Mouse (Mus musculus) heart, embryonic 16.5 days (tissue): ENCODE measurements around the gene Marveld2. TPM values are rescaled to one million over a fixed set of nuclear protein-coding genes. Genes with fewer than 3 reads are reported as not detected.

ENCODE experiments used
- ATAC-seq: fragments of 200-750 bp; cut with Nextera tagmentation; replicated peaks from 2 replicates; pipeline ENCODE4 v1.8.0; 2017; ENCODE audit warnings: moderate number of reproducible peaks; ENCODE audit not compliant: insufficient read depth, low FRiP score; ENCODE audit errors: extremely low read depth
- H3K27ac ChIP-seq: fragments of 300-500 bp; sonication (generic); 2 replicates; pipeline ENCODE4 v1.5.1; 2014; ENCODE audit warnings: mild to moderate bottlenecking, low read length, control low read depth, moderate library complexity
- H3K27me3 ChIP-seq: fragments of 300-500 bp; sonication (generic); 2 replicates; pipeline ENCODE4 v1.6.1; 2014; ENCODE audit warnings: low read length, mixed read lengths; ENCODE audit not compliant: control insufficient read depth, insufficient read depth
- H3K36me3 ChIP-seq: fragments of 300-500 bp; sonication (generic); 2 replicates; pipeline ENCODE4 v1.6.1; 2014; ENCODE audit not compliant: control insufficient read depth, insufficient read depth
- H3K4me1 ChIP-seq: fragments of 300-500 bp; sonication (generic); 2 replicates; pipeline ENCODE4 v1.6.1; 2014; ENCODE audit warnings: low read length, mixed read lengths; ENCODE audit not compliant: control insufficient read depth, insufficient read depth
- H3K4me2 ChIP-seq: fragments of 300-500 bp; sonication (generic); 2 replicates; pipeline ENCODE4 v1.6.1; 2014; ENCODE audit warnings: low read depth, mild to moderate bottlenecking, control low read depth, low read length
- H3K4me3 ChIP-seq: fragments of 300-500 bp; sonication (generic); 2 replicates; pipeline ENCODE4 v1.5.1; 2014; ENCODE audit warnings: mild to moderate bottlenecking, control low read depth, low read length
- H3K9ac ChIP-seq: fragments of 300-500 bp; sonication (generic); 2 replicates; pipeline ENCODE4 v1.6.1; 2014; ENCODE audit warnings: low read length, control low read depth
- H3K9me3 ChIP-seq: fragments of 300-500 bp; sonication (generic); replicated peaks from 2 replicates; pipeline ENCODE4 v1.6.1; 2016; ENCODE audit warnings: low read length; ENCODE audit not compliant: control insufficient read depth
- WGBS: fragments of 180-500 bp; shearing (Covaris S2); extraction: QIAGEN DNeasy Blood & Tissue Kit; methylation state at CpG from one replicate; pipeline ENCODE4 v1.1.7; 2014; 5-methylcytosine and 5-hydroxymethylcytosine counted together
- polyA plus RNA-seq: library from polyadenylated mRNA; unstranded; fragments of >200 nt; fragmentation: Nextera tagmentation; extraction: Ambion mirVana; gene quantifications from 2 replicates; pipeline ENCODE4 v1.2.1, GENCODE M21; 2015

The Marveld2 gene
- polyA plus RNA-seq, 1 experiment from 2014 or later = 1.7 TPM

DNA sequence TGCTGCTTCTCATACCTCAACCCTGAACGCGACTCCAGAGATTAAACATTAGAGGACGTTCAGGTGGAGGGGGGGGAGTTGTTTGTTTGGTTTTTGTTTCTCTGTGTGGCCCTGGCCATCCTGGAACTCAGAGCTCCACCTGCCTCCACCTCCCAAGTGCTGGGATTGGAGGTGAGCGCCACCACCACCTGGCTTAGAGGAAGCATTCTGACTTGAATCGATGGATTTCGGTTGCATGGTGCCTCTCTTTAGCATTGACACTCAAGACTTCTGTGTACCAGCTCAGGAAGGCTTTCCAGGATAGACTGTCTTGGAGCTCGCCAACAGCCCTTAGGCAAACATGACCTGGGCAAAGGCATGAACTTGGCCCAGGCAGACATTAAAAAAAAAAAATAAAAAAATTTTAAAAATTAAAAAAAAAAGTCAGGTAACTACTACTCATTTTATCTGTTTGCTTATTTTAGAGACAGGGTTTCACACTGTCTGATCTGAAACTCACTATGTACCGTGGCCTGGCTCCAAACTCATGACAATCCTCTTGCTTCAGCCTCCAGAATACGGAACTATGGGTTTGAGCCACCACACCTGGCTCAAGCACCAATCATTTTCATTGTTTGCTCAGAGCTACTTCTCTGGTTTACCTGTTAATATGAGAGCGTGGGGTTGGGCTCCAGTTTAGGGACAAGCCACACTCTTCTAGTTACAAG is 13.6 kb downstream of the Marveld2 start:
- 88% methylated on average over 10 of the region's 10 CpGs for WGBS
- H3K27ac ChIP-seq = no peak overlapping the region
- H3K36me3 ChIP-seq = no peaks in the 10 kb centered on the region
- no peaks in the 10 kb centered on the region for H3K27me3 ChIP-seq
- no peak overlapping the region for H3K4me2 ChIP-seq
- no peak overlapping the region for H3K4me3 ChIP-seq
- H3K9ac ChIP-seq = no peak overlapping the region
- no peaks in the 10 kb centered on the region for H3K4me1 ChIP-seq
- no peak for ATAC-seq
- H3K9me3 ChIP-seq = peaks cover 5% of the 10 kb centered on the region; the same call in 1 of the 2 replicates

DNA sequence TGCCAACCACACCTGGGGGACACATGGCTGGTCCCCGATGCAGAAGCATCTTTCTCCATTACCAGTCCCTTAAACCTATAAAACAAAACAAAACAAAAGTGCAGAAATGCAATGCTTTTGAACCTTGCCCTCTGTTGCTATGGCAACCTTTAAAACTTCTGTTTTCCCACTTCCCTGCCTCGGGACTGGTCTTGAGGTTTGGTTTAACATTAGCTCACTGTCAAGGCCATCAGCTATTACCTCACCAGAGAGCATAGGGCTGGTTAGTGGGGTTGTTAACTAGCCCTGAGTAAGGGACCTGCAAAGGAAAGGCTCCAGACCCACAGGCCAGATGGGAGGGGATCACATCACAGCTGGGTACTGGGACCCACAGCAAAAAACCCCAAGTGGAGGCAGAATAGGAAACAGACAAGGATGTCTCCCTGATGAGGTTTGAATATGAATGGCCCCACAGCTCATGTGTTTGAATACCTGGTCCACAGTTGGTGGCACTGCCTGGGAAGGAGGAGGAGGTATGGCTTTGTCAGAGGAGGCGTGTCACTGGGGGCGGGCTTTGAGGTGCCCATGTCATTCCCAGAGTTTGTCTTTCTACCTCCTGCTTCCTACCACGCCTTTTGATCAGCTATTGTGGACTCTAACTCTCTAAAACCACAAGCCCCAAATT is 14.4 kb downstream of the Marveld2 start:
- Histone ChIP-seq H3K27me3 (no peaks in the 10 kb centered on the region), H3K4me3 (no peak overlapping the region), H3K36me3 (no peaks in the 10 kb centered on the region), H3K27ac (no peak overlapping the region), H3K9me3 (no peaks in the 10 kb centered on the region), H3K4me1 (no peaks in the 10 kb centered on the region), H3K4me2 (no peak overlapping the region), H3K9ac (no peak overlapping the region)
- WGBS = 78% methylated on average over 5 of the region's 5 CpGs
- no peak for ATAC-seq

DNA sequence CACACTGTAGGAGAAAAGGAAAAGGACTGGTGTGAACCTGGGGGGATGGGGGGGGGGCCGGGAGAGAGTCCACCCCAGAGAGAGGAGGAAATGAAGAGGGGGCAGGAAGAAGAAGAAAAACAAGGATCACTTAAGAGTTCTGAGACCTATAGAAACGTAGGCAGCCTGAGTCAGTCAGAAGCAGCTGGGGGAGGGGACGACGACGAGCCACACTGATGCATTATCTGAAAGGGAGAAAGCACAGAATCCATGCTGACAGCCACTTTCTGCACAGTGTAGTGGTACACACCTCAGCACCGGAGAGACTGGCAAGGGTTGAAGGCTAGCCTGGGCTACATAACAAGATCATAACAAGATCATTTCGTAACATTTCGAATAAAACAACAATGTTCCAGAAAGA is 15.7 kb downstream of the Marveld2 start:
- H3K4me2 ChIP-seq = peak overlapping the region; percentile 46
- H3K36me3 ChIP-seq = no peaks in the 10 kb centered on the region
- H3K4me3 ChIP-seq = peak overlapping the region; percentile 19
- H3K4me1 ChIP-seq = no peaks in the 10 kb centered on the region
- H3K27ac ChIP-seq = no peak overlapping the region
- WGBS = 35% methylated on average over 8 of the region's 8 CpGs
- H3K9me3 ChIP-seq = no peaks in the 10 kb centered on the region
- H3K9ac ChIP-seq = no peak overlapping the region; the same call in 1 of the 2 replicates
- 0 out of 2 replicates have a peak, but pooled peaks have one; percentile 10 for ATAC-seq
- no peaks in the 10 kb centered on the region for H3K27me3 ChIP-seq

DNA sequence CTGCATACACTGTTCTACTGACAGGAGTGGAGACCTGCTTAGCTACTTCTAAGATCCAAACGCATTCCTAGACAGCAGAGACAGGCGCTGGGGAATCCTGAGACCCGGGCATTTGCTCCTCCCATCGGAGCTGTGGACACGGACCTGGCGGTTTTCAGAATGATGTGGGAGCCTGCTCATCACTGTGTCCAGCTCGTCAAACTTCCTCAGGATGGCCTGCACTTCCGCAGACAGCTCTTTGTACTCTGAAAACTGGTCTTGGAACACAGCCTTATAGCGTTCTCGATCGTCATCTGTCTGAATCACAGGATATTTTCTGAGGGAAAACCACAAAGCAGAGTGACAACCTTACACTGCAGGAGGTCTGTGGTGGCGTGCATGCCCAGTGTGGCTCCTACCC is 16.5 kb downstream of the Marveld2 start:
- no peaks in the 10 kb centered on the region for H3K27me3 ChIP-seq
- peak overlapping the region; percentile 46 for H3K4me2 ChIP-seq
- ATAC-seq = no peak
- peak overlapping the region; percentile 19 for H3K4me3 ChIP-seq
- no peaks in the 10 kb centered on the region for H3K36me3 ChIP-seq
- H3K9ac ChIP-seq = no peak overlapping the region; the same call in 1 of the 2 replicates
- H3K9me3 ChIP-seq = no peaks in the 10 kb centered on the region
- H3K27ac ChIP-seq = peak overlapping the region; percentile 49; the same call in 1 of the 2 replicates
- WGBS = 61% methylated on average over 12 of the region's 12 CpGs
- H3K4me1 ChIP-seq = no peaks in the 10 kb centered on the region

- Histone ChIP-seq H3K9ac (no peak overlapping the region), H3K36me3 (no peaks in the 10 kb centered on the region), H3K4me2 (no peak overlapping the region), H3K9me3 (no peaks in the 10 kb centered on the region), H3K27me3 (no peaks in the 10 kb centered on the region), H3K27ac (no peak overlapping the region), H3K4me3 (no peak overlapping the region), H3K4me1 (no peaks in the 10 kb centered on the region)
- 73% methylated on average over 9 of the region's 9 CpGs for WGBS
- no peak for ATAC-seq
These were observed 19.5 kb downstream of the Marveld2 start for GRCm38 (mm10) chr13:100597284-100597683.

GRCm38 (mm10) chr13:100595552-100595885 is 21.3 kb downstream of the Marveld2 start:
- H3K9ac ChIP-seq = no peak overlapping the region
- WGBS = 79% methylated on average over 3 of the region's 3 CpGs
- no peaks in the 10 kb centered on the region for H3K27me3 ChIP-seq
- ATAC-seq = no peak
- no peaks in the 10 kb centered on the region for H3K4me1 ChIP-seq
- no peak overlapping the region for H3K4me3 ChIP-seq
- H3K4me2 ChIP-seq = no peak overlapping the region
- H3K27ac ChIP-seq = no peak overlapping the region
- no peaks in the 10 kb centered on the region for H3K36me3 ChIP-seq
- H3K9me3 ChIP-seq = no peaks in the 10 kb centered on the region

- Histone ChIP-seq H3K4me1 (no peaks in the 10 kb centered on the region), H3K9me3 (no peaks in the 10 kb centered on the region), H3K27me3 (no peaks in the 10 kb centered on the region), H3K4me2 (no peak overlapping the region), H3K36me3 (no peaks in the 10 kb centered on the region), H3K9ac (no peak overlapping the region), H3K27ac (no peak overlapping the region), H3K4me3 (no peak overlapping the region)
- 77% methylated on average over 5 of the region's 5 CpGs for WGBS
- no peak for ATAC-seq
These were observed 21.8 kb downstream of the Marveld2 start for GRCm38 (mm10) chr13:100594838-100595551.

DNA sequence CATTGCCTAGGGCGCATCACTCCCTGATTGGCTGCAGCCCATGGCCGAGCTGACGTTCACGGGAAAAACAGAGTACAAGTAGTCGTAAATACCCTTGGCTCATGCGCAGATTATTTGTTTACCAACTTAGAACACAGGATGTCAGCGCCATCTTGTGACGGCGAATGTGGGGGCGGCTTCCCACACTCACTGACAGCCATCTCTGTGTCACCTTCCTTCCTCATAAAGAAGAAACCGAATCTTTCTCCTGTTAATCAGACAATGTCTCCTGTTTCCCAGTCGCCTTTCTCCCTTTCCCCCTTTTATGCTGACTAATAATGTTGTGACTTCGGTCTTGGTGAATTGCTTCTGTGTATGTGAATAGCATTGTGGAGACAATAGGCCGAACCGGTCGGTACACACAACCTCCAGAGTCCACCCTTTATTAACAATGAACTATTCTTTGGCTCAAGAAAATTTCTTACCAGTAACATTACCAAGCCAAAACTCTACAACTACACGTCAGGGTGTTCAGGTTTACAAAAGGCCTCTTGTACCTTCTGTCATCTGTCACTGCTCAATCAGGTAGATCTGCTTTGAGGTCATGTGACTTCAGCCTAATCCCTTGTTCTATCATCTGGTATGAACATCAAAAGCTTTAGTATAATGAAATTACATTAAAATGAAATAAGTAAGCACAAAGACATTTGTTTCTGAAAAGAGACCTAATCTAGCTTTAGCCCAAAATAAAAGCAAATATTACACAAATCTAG is 22.6 kb downstream of the Marveld2 start:
- Histone ChIP-seq H3K27me3 (no peaks in the 10 kb centered on the region), H3K4me3 (no peak overlapping the region), H3K9me3 (no peaks in the 10 kb centered on the region), H3K4me2 (peak overlapping the region; percentile 47), H3K9ac (no peak overlapping the region), H3K4me1 (no peaks in the 10 kb centered on the region), H3K27ac (peak overlapping the region; percentile 67), H3K36me3 (no peaks in the 10 kb centered on the region)
- WGBS = 56% methylated on average over 12 of the region's 17 CpGs
- ATAC-seq = peak; percentile 23; the same call in 1 of the 2 replicates
